Mouse (Mus musculus) liver, postnatal 0 days (tissue): ENCODE measurements around the gene Macrod2.

Experiments
- CTCF ChIP-seq: sonication (generic); IDR thresholded peaks from 2 replicates; pipeline ENCODE4 v1.5.1; 2016; ENCODE audit warnings: antibody characterized with exemption, low read depth
- EP300 ChIP-seq: IDR thresholded peaks from 2 replicates; pipeline ENCODE4 v1.6.1; 2016; ENCODE audit warnings: antibody characterized with exemption, low read depth, mild to moderate bottlenecking

GRCm38 (mm10) chr2:140847817-140848428, 452.8 kb downstream of the Macrod2 start:
- TF ChIP-seq EP300 = no peak
- no peak for TF ChIP-seq CTCF
